Mouse (Mus musculus) left cerebral cortex, adult 18-20 months (tissue): ENCODE measurements at regions not wholly inside any gene's neighbourhood (a gene's known extent, or its start where the extent isn't known, plus 50 kb on each side); places are given as distances from the start of the nearest gene placed in this dataset.
"Not testable (repeated sequence)": the region's sequence is repeated elsewhere in the genome, so short reads cannot be mapped to it uniquely, and the experiment has no call there.

ENCODE experiments used
- DNase-seq, 2 experiments: peaks; one replicate each; pipeline ENCODE4 v3.0.0; 2021 to 2022; ENCODE audit warnings: low spot score in 2 of 2, mixed read lengths in 1 of 2

DNA sequence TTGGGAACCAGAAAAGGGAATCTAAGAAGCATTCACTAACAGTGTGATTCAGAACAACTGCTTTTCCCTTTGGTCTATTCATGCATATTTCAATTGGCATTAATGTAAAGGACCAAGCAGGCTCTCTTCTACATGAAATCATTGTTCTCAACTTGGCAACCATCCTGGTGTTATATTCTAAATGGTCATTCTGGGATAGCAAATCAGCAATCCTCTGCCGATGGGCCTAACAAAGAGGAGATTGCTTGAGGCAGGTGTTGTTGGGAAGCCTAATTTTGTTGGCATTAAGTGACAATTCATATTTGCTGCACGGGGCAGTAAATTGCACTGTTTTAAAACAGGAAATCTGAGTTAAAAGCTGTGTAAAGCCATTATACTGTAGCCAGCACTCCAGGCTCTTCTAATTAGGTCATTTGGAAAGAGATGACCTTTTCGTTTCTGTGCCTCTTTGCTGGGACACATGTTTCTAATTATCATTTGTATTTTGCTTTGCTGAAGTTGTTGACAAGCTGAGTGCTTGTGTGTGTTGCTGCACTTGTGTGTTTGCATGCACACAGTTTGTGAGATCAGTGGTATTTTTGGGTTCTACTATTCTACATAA lies 275.4 kb downstream of the Cetn3 start:
- no peak for DNase-seq

DNA sequence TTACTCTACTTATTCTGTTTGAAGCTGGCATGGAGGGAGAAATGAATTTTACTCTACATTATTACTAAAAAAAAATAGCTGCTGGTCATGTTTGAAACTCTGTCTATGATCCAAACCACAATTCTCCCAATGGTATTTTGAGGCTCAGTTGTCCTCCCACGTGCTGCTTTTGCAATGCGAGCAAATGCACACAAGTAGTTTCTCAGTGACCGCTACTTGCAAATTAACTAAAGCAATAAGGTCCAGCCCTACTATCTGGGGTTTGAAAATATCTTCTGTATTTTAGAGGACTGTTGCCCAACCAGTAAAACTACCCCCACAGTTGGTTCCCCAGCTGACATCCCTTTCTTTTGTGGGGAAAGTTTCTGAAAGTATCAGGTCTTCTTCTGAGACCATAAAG lies 276.0 kb downstream of the Cetn3 start:
- no peak for DNase-seq

DNA sequence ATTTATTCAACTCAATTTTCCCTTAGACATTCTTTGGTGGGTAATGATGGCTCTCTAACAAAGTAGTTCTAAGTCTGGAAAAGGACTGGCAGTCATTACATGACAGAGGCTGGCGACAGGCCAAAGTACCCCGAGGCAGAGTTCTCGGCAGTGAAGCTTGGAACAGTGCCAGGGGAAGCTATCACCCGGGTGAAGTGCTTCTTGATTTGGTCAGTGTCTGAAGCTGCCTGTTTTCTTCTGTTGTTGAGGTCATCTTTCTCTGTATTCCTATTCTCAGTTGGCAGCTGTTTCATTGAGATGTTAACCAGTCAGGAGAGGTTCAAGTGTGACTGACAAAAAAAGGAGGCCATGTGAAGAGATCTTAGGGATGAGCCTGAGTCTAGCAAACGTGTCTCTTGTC lies 276.6 kb downstream of the Cetn3 start:
- DNase-seq: no peak

DNA sequence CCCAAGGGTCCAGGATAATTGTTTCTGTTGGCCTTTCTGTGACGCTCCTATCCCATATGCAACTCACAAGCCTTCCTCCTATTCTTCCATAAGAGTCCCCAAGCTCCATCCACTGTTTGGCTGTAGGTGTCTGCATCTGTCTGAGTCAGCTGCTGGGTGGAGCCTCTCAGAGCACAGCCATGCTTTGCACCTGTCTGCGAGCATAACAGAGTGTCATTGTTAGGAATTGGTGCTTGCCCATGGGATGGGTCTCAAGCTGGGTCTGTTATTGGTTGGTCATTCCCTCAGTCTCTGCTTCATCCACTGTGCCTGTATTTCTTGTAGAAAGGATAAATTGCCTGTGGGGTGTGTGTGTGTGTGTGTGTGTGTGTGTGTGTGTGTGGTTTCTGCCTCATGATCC lies 281.0 kb downstream of the Cetn3 start:
- not testable (repeated sequence) for DNase-seq

DNA sequence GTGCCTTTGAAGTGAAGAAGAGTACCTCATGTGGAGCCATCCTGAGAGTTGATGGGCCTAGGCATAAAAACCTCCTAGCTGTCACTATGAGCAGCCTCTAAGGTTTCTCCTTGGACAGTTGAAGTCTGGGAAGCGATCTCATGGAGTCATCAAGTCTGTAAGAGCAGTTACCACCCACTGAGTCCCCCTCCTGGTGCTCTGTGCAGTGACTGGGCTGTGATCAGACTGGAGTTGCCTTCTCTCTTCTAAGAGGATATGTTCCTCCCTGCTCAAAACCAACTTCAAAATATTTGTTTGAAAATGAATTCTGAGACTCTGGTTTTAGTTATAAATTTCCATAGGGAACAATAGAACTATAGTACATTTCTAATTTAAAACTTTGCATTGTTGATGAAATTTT lies 283.3 kb downstream of the Cetn3 start:
- no peak for DNase-seq

DNA sequence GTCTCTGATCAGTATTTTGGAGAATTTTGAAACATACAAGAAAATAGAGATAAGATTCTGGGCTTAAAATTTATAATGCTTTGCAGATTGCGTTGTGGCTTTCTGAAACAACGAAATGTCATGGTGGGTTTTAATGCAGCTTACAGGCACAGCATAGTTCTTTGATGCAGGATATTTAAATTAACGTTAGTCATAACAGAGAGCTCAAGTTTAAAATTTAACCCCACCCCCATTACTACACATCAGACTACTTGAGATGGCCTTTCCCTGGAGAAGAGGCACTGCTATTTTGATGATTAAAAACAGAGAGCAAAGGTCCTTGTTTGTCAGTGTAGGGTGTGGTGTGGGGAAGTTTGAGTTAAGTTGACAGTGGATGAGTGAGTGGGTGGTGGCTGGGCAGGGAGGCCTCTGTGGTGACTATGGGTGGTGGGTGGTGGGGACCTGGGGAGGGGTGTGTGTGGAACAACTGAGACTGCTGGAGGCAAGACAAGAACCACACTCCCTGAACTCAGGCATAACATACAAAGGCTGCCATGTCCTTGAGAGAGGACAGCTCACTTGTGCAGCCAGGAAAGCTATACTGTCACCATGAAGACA lies 283.9 kb downstream of the Cetn3 start:
- no peak for DNase-seq

DNA sequence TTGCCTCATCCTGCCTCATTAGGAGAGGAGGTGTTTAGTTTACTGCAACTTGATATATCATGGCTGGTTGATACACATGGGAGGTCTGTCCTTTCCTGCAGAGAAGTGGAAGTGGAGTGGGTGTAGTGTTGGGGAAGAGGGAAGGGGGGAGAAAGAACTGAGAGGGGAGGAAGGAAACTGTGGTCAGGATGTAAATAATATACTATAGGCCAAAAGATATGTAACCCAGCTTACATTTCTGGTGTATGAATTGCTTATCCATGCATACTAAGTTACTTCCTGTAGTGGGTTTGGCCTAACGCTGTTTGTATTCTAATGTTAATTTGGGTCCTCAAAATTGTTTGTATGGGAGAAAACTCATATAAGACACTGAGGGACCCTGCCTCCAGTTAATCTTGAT lies 289.6 kb downstream of the Cetn3 start:
- DNase-seq: no peak

DNA sequence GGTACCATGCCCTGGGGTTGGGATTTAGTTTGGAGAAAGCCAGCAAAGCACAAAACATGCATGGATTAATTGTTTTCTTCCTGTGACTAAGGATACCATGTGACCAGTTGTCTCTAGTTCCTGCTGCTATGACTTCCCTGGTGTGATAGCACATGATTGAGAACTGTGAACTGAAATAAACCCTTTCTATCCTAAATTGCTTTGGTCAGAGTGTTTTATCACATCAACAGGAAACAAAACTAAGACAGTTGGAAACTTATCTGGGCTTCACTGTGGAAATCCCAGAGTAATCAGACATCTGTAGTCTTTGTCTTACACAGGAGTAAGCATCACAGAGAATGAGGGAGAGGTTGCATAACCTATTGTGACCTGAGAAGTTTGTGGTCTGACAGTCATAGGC lies 290.5 kb downstream of the Cetn3 start:
- no peak for DNase-seq

DNA sequence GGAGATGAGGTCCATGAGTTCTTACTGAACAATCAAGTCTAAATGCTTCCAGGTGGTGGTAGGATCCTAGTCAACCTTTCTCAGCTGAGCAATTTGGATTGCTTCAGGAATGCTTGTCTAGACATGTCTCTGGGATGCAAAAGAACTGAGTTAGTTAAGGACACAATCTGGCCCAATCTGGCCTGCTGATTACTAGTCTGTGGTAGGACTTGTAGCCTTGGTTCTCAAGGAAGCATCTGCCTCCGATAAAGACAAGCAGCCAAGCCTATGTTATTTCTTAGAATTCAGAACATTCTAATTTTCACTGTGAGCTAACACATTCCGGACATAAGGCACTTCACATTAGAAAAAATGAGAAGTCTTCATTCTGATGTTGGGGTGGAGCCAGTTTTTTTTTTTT lies 298.5 kb downstream of the Cetn3 start:
- no peak for DNase-seq

DNA sequence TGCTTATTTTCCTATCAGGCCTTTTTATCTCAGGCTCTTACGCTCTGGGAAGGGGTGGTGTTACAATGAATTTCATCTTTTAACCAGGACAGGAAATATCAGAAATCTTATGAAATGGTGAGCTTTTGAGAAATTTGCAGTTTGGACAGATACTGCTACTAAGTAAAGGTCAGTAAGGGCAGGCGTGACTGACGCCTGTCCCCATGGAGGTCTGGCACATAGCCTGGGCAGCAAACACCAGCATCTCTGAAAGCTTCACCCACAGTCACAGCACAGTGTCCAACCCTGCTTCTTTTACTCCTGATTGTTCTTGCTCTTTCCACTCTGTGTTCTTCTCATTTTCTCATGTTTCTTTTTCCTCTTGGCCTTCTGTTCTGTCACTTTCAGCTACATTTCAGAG lies 304.8 kb downstream of the Cetn3 start:
- no peak for DNase-seq

DNA sequence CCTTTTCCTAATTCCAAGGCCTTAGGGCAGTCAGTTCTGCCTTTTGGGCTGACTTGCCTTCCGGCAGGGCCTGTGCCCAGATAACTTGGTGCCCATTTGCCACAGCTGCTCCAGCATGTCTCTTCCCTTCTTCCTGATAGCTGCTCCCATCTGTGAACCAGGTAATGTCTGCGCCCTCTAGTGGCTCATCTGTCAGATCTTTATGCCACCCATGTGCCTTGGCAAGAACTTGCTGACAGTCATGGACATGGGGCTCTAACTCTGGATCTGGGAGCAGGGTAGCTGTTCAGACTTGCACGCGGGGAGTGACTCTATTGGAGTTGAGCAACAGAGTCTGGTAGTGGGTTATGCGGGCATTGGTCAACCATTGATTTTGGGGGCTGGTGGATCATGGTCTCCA lies 309.3 kb downstream of the Cetn3 start:
- peak; percentile 10 to 42 for DNase-seq

DNA sequence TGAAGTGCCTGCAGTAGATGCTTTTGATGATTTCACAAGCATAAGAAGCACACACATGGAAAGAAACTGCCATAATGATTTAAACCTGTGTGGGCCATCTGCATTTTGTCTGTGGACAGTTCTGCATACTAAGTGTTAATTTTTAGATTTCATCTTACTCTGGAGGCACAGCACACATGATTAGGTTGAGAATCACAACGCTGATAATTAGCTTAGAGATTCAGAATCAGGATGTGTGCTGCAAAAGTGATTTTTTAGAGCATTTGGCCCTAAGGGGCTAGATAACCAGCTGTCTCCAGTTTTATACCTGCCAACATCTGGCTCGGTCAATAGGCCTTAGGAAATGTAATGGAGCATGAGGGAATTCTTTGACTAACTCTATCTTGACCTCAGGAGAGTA lies 323.2 kb downstream of the Cetn3 start:
- DNase-seq: no peak

DNA sequence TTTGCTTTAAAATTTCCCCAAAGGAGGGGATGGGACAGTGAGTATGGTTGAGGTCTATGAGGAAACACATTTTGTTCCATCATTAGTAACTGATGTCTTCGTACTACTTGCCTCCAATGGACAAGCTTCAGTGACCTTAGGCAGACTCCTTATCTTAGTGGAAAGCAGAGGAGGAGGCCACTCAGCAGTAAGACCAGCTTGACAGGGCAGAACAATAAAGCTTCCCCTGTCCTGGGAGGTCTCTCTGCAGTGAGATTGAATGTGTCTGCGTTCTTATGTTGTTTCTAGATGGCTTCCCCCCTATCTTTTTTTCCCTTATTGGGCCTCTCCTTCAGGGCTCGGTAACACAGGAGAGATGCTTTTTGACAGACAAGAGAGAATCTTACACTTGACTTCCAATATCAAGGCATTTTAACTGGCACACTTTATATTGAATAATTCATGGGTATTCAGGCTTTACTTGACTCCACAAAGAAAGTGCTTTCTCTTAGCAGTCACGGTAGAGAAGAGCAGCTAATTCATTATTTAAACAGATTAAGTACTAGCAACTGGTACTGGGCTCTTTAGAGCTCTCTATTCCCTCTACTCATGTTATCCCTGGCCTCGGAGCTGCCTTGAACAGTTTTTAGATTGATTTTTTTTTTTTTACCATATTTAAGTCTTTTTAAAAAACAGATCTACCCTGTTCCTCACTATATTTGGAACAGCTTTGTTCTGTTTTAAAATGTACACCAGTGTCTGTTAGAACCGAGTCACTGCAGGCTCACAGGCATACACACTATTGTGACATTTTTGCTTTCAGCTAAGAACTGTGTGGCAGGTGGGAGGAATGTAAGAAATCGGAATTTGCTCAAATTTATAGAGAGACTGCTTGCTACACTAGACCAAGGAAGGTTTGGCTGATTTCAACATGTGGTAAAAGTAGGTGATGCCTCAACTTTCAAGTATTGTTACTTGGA lies 347.2 kb downstream of the Cetn3 start:
- peak in 1 of 2 experiments; percentile 18 for DNase-seq
